Mouse (Mus musculus): ENCODE measurements around the gene Zfp398.

GRCm38 (mm10) chr6:47880166-47880565 is 44.7 kb downstream of the Zfp398 start:
- TF ChIP-seq CTCF (IDR thresholded peaks at IDR 0.05; ENCODE audit: control insufficient read depth, insufficient read depth, insufficient replicate concordance, low read depth, low read length) (no peak), POLR2A (IDR thresholded peaks at IDR 0.05; ENCODE audit: control insufficient read depth, low read depth, low read length) (no peak)
